Comparison of ENCODE assay signal across 14 mouse cellular contexts in the genomic region with DNA sequence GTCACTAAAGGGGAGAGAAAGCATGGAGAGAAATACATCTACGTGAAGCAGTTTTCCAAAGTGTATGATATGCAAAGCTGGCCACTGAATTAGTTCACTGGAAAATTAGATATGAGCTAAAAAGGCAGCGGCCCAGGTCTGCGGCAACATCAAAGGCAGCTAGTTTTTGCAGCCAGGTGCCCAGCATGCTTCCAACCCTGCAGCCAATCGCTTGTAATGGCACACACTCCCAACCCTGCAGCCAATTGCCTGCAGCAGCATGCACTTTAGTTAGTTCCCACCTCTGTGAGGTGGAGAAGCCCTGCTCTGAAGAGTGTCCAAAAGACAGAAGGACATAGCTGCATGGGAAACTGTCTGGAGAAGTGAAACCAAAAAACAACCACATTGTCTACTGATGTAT.
"Had no signal": no experiment of that assay in that cellular context is flagged by ENCODE, and none has a peak within 500 bp of the region (broad histone marks: within the 10 kb centered on the region; RNA-seq: fewer than 3 reads in every experiment).

No protein-coding gene starts in this region.

- DNase-seq: kidney, postnatal 36 days; layer of hippocampus, adult 9-11 months; layer of hippocampus, postnatal 36 days; liver; lung, adult 18-20 months; right cerebral cortex, adult 18-20 months; right cerebral cortex, postnatal 25 days; thymus, postnatal 36 days had no signal

- H3K4me1 ChIP-seq: limb, embryonic 12.5 days; neural tube, embryonic 15.5 days had no signal

- H3K4me3 ChIP-seq: limb, embryonic 12.5 days; midbrain, embryonic 13.5 days; myocyte; neural tube, embryonic 15.5 days had no signal

- H3K4me2 ChIP-seq: limb, embryonic 12.5 days; midbrain, embryonic 13.5 days; neural tube, embryonic 15.5 days had no signal

- H3K36me3 ChIP-seq: midbrain, embryonic 13.5 days had no signal

- H3K27me3 ChIP-seq: limb, embryonic 12.5 days; midbrain, embryonic 13.5 days; neural tube, embryonic 15.5 days had no signal

- H3K9ac ChIP-seq: limb, embryonic 12.5 days; liver, embryonic 14.5 days; midbrain, embryonic 13.5 days; neural tube, embryonic 15.5 days had no signal

- H3K9me3 ChIP-seq: limb, embryonic 12.5 days; midbrain, embryonic 13.5 days; neural tube, embryonic 15.5 days had no signal

- ATAC-seq: midbrain, embryonic 13.5 days had no signal

- H3K27ac ChIP-seq: kidney, postnatal 0 days; limb, embryonic 12.5 days; liver, embryonic 14.5 days; midbrain, embryonic 13.5 days; neural tube, embryonic 15.5 days had no signal
